Mouse (Mus musculus) liver, postnatal 0 days (tissue): ENCODE results near the gene Wdr24. TPM values are rescaled to one million over a fixed set of nuclear protein-coding genes. Genes with fewer than 3 reads are reported as not detected.

Source experiments
- ATAC-seq: fragments of 200-750 bp; cut with Nextera tagmentation; 2 replicates; pipeline ENCODE4 v1.8.0; 2017; ENCODE audit warnings: mild to moderate bottlenecking, moderate library complexity
- DNase-seq: peaks from one replicate; pipeline ENCODE4 v3.0.0-alpha.2; 2016
- H3K27ac ChIP-seq: fragments of 300-500 bp; sonication (generic); 2 replicates; pipeline ENCODE4 v1.5.1; 2014; ENCODE audit warnings: antibody characterized with exemption, moderate library complexity, mild to moderate bottlenecking, low read depth
- H3K27me3 ChIP-seq: fragments of 300-500 bp; sonication (generic); 2 replicates; pipeline ENCODE4 v1.6.1; 2014; ENCODE audit warnings: low read length, control low read depth, mixed read lengths; ENCODE audit not compliant: insufficient read depth
- H3K36me3 ChIP-seq: fragments of 300-500 bp; sonication (generic); replicated peaks from 2 replicates; pipeline ENCODE4 v1.6.1; 2014; ENCODE audit warnings: mild to moderate bottlenecking, control low read depth, low read length, moderate library complexity, mixed read lengths; ENCODE audit not compliant: insufficient read depth
- H3K4me1 ChIP-seq: fragments of 300-500 bp; sonication (generic); 2 replicates; pipeline ENCODE4 v1.6.1; 2014; ENCODE audit warnings: antibody characterized with exemption, mild to moderate bottlenecking, control low read depth; ENCODE audit not compliant: insufficient read depth
- H3K4me2 ChIP-seq: fragments of 300-500 bp; sonication (generic); 2 replicates; pipeline ENCODE4 v1.6.1; 2014; ENCODE audit warnings: low read depth, mild to moderate bottlenecking, low read length, moderate library complexity, mixed read lengths
- H3K4me3 ChIP-seq: fragments of 300-500 bp; sonication (generic); 2 replicates; pipeline ENCODE4 v1.5.1; 2014; ENCODE audit warnings: low read depth, low read length
- H3K9ac ChIP-seq: fragments of 300-500 bp; sonication (generic); replicated peaks from 2 replicates; pipeline ENCODE4 v1.6.1; 2014; ENCODE audit warnings: mild to moderate bottlenecking, moderate library complexity
- H3K9me3 ChIP-seq: fragments of 300-500 bp; sonication (generic); 2 replicates; pipeline ENCODE4 v1.6.1; 2016; ENCODE audit warnings: mild to moderate bottlenecking, control low read depth, low read length, mixed read lengths
- CTCF ChIP-seq: sonication (generic); IDR thresholded peaks from 2 replicates; pipeline ENCODE4 v1.5.1; 2016; ENCODE audit warnings: antibody characterized with exemption, low read depth
- EP300 ChIP-seq: IDR thresholded peaks from 2 replicates; pipeline ENCODE4 v1.6.1; 2016; ENCODE audit warnings: antibody characterized with exemption, low read depth, mild to moderate bottlenecking
- WGBS: fragments of 180-500 bp; shearing (Covaris S2); extraction: QIAGEN DNeasy Blood & Tissue Kit; methylation state at CpG from one replicate; pipeline ENCODE4 v1.1.7; 2014; ENCODE audit not compliant: insufficient replicate concordance; 5-methylcytosine and 5-hydroxymethylcytosine counted together
- polyA plus RNA-seq: library from polyadenylated mRNA; unstranded; fragments of >200 nt; fragmentation: Nextera tagmentation; extraction: Ambion mirVana; gene quantifications from 2 replicates; pipeline ENCODE4 v1.2.1, GENCODE M21; 2015

The Wdr24 gene
- polyA plus RNA-seq, 1 experiment from 2014 or later, result 7.2 TPM

GRCm38 (mm10) chr17:25842509-25842908, 19.1 kb downstream of the Wdr24 start:
- Histone ChIP-seq H3K27ac (no peak overlapping the region), H3K4me1 (peaks cover 24% of the 10 kb centered on the region), H3K9ac (no peak overlapping the region), H3K27me3 (no peaks in the 10 kb centered on the region), H3K4me2 (no peak overlapping the region), H3K4me3 (no peak overlapping the region), H3K36me3 (peaks cover 44% of the 10 kb centered on the region), H3K9me3 (no peaks in the 10 kb centered on the region)
- DNase-seq (no peak), ATAC-seq (no peak)
- TF ChIP-seq CTCF (no peak), EP300 (no peak)
- 74% methylated on average over 3 of the region's 3 CpGs for WGBS

GRCm38 (mm10) chr17:25843122-25843521, 19.7 kb downstream of the Wdr24 start:
- Histone ChIP-seq H3K9me3 (no peaks in the 10 kb centered on the region), H3K9ac (peak overlapping the region; percentile 88), H3K27ac (peak overlapping the region; percentile 20; the same call in 1 of the 2 replicates), H3K27me3 (no peaks in the 10 kb centered on the region), H3K4me3 (peak overlapping the region; percentile 86; the same call in 1 of the 2 replicates), H3K4me1 (peaks cover 24% of the 10 kb centered on the region), H3K4me2 (peak overlapping the region; percentile 89), H3K36me3 (peaks cover 42% of the 10 kb centered on the region)
- WGBS, result 85% methylated on average over 4 of the region's 4 CpGs
- TF ChIP-seq CTCF (no peak), EP300 (no peak)
- DNase-seq, result no peak
- ATAC-seq, result no peak

- 2% methylated on average over 36 of the region's 38 CpGs for WGBS
- peaks cover 38% of the 10 kb centered on the region for H3K36me3 ChIP-seq
Measured at GRCm38 (mm10) chr17:25843636-25844395, 20.4 kb downstream of the Wdr24 start.

GRCm38 (mm10) chr17:25844396-25844901, 21.0 kb downstream of the Wdr24 start, which contains the start of gene Rhot2:
TSS of gene Rhot2 (minus strand) at chr17:25844851.
- peak; percentile 82 for TF ChIP-seq CTCF
- no peak for TF ChIP-seq EP300
- peaks cover 32% of the 10 kb centered on the region for H3K36me3 ChIP-seq
- under 1% methylated on average over 21 of the region's 21 CpGs for WGBS

More at GRCm38 (mm10) chr17:25843636-25844395, 20.4 kb downstream of the Wdr24 start:
- ATAC-seq (peak; percentile 38), DNase-seq (no peak)
- Histone ChIP-seq H3K4me1 (peaks cover 22% of the 10 kb centered on the region), H3K4me2 (peak overlapping the region; percentile 89), H3K9ac (peak overlapping the region; percentile 88), H3K27me3 (no peaks in the 10 kb centered on the region), H3K4me3 (peak overlapping the region; percentile 86), H3K9me3 (no peaks in the 10 kb centered on the region), H3K27ac (peak overlapping the region; percentile 88)
- no peak for TF ChIP-seq EP300
- TF ChIP-seq CTCF, result no peak

GRCm38 (mm10) chr17:25860229-25860628, 36.8 kb downstream of the Wdr24 start:
- Histone ChIP-seq H3K9ac (no peak overlapping the region), H3K27me3 (no peaks in the 10 kb centered on the region), H3K9me3 (no peaks in the 10 kb centered on the region), H3K4me1 (peaks cover 15% of the 10 kb centered on the region), H3K27ac (no peak overlapping the region), H3K4me2 (peak overlapping the region; percentile 83), H3K36me3 (peaks cover 4% of the 10 kb centered on the region; the same call in 1 of the 2 replicates), H3K4me3 (no peak overlapping the region)
- WGBS, result 82% methylated on average over 6 of the region's 6 CpGs
- ATAC-seq, result no peak
- TF ChIP-seq CTCF (no peak), EP300 (no peak)
- DNase-seq, result no peak

More at GRCm38 (mm10) chr17:25844396-25844901, 21.0 kb downstream of the Wdr24 start, which contains the start of gene Rhot2:
- Histone ChIP-seq H3K9me3 (no peaks in the 10 kb centered on the region), H3K4me1 (peaks cover 19% of the 10 kb centered on the region), H3K27ac (peak within 1 kb of the TSS; percentile 88), H3K4me3 (peak within 1 kb of the TSS; percentile 86), H3K9ac (peak within 1 kb of the TSS; percentile 88), H3K27me3 (no peaks in the 10 kb centered on the region), H3K4me2 (peak within 1 kb of the TSS; percentile 89)
- ATAC-seq (peak; percentile 93), DNase-seq (peak; percentile 98)
